Mouse (Mus musculus) kidney, postnatal 10 days (tissue): ENCODE measurements at regions not wholly inside any gene's neighbourhood (a gene's known extent, or its start where the extent isn't known, plus 50 kb on each side); places are given as distances from the start of the nearest gene placed in this dataset.
A peak's percentile ranks its signal among the peaks of the same experiment; 100 is the strongest.

ENCODE experiments used
- DNase-seq: peaks from one replicate; pipeline ENCODE4 v3.0.0; 2021; ENCODE audit warnings: mixed read lengths

DNA sequence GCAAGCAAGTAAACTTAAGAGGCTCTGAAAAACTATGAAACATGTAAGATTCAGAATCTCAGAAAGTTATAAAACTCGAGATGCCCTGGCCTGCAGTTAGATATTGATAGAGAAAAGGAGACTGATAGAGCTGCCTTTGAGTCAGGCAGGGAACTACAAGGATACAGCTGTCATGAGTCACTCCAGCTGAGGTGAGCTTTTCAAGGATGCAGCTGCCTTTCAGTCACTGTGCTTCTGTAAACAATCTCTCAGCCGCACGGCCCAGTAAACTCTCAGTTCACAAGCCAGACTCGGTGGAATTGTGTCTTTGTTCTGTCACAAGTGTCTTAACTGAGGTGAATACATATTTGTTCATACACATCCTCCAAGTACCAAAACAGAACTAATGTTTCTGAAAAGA lies 334.9 kb upstream of the Rsrc1 start:
- no peak for DNase-seq

DNA sequence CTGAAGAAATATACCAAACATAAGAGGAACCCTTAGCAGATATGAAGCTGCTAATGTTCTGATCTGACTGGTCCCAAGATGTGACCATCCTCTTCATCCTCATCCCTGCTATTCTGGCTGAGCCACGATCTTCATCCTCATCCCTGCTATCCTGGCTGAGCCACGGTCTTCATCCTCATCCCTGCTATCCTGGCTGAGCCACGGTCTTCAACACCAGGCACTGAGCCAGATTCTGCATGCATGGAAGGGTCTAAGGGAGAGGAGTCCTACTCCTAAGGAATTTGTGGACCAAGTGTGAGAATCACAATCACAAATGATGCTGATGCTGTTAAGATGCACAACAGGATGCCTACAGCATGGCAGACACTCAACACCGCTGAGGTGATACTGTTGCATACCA lies 331.9 kb upstream of the Rsrc1 start:
- no peak for DNase-seq

DNA sequence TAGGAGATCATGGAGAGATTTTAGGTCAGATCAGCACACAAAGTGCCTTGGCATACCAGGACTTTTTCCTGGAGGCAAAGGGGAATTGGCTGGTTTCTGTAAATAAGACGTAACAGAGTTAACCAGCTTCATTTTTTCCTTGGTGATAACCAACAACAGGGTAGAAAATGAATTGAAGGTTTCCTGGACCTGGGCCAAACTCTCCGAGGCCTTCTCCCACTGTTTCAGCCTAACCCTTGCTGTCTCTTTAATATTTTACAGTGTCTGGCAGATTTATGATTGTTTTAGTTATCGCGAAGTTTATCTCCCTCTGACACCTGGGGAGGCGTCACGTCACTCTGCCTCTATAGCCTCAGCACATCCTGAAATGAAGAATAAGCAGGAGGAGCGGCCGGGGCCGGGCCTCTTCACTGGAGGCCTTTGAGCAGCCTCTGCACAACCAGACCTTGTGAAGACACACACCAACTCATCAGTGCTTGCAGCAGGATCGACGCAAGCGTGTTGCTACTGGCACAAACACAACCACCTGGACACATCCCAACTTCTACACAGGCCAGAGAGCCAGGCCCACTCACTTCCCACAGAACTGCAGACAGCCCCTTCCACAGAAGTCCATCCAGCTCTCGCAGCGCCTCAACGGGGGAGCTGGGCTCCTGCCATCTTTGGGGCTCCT lies 331.0 kb upstream of the Rsrc1 start:
- DNase-seq: peak; percentile 8

DNA sequence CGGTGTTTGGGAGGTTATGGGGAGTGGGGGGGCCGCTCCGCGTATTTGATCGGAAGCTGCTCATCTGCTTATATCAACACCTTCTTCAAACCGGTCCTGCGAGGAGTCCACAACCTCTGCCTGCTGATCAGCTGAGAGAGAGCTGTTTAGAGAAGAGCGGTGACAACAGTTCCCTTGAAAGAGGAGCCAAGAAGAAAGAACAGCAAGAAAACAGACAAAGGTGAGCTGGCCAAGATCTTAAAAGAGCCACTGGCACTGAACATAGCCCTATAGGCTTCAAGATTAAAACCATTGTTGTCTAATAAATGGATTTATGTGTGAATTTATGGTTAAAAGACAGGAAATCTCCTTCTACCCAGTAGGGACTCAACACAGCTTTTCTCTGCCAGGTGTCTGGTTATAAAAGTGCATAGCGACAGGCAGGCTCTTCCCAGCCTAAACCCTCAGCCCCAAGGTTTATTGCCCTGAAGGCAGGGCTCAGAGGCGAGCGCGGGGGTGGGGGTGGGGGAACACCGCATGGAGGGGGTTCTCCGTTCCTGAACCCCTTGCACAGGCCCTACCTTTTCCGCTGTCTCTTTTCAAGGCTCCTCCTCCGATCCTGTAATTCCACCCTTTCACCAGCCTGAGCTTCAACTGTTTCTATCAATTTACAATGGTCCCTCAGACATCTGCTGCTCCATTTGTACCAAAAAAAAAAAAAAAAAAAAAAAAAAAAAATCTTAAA lies 330.3 kb upstream of the Rsrc1 start:
- no peak for DNase-seq

DNA sequence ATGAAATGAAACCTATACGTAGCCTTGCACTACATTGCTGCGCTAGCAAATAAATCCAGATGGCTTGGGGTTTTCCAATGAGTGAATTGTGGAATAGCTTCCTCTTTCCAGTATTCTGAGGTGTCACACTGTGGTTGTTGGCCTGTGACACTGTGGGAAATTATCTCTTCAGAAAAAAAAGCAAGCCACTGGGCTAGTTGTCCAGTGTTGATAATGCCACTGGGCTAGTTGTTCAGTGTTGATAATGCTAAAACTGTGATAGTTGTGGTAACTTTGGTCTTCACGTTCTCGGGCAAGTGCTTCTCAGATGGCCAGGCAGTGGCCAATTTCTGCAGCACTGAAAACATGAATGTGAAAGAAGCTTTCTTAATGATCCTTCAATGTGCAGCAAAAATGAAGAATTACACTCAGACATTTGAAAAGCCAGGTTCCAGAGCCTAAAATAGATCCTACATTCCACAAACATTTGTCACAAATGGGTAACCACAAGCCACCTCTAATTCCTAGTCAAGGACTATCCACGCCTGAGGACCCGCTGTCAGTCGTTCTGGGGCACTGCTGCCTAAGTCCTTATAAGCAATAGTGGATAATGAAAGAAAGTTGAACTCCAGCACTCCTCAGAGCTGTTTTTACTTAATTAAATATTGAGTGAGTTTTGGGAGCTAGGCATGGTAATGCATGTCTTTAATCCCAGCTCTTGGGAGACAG lies 328.9 kb upstream of the Rsrc1 start:
- no peak for DNase-seq

DNA sequence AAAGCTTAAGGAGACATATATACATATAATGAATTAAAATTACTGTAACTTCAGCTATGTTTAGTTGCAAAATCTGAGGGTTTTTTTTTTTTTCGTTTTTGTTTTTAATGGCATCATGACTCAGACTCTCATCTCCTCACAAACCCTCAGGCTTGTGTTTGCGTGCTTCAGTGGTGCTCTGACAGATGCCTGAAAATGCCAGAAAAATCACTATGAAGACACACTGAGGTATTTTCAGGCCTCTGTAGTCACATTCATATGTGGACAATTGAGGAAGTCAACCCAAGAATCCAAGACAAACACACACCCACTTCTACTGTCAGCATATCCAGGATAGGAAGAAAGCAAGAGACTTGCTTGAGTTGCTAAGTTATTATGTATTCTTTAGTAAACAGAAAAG lies 327.2 kb upstream of the Rsrc1 start:
- DNase-seq: no peak

DNA sequence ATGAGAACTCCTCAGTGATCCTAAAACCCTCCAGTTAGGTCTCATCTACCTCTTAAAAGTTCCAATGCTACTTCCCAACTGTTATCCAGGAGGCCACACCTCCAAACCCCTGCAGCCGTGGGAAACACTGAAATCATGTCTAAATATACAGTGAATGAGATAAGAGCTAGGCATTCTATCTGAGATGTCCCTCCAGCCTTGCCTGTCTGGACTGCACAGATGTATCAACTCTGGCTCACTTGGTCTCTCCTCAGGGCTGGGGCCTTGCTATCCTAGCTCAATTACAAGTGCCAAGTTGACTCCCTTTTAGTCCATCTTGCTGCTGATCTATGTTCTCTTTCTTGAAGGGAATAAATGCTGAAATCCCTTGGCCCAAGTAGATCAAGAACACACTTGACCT lies 326.3 kb upstream of the Rsrc1 start:
- no peak for DNase-seq

DNA sequence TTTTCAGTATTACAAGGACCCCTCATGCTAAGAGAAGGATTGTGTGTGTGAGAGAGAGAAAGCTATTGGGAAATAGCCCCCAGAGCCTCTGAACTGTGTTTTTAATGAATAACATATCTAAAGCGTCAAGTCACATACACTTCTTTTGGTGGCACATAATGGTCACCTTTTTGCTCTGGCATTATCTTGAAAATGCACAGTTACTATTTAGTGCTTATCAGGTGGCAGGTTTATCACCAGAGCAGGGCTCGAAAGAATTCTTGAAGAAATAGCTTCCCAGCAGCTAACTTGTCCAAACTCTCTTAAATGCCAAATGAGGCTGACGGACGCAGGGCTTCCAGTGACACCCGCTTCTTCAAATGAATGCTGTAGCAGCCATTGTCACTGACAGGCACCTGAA lies 324.7 kb upstream of the Rsrc1 start:
- no peak for DNase-seq

DNA sequence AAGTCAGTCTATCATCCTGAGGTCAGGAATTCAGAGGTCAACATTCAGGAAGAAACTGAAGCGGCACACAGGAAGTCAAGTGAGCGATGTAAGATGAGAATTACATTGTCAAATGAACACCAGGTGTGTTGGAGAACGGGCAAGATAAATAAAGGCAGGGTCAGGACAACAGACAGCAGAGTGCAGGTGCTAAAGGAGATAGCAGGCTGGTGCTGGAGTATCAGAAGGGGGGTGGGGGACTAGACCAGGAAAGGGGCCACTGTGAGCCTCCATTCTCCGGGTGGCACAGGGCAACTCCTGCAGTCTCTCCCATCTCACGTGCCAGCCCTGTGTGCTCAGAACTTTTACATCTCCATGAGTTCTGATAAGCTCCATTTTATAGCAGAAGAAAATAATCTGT lies 320.6 kb upstream of the Rsrc1 start:
- DNase-seq: no peak

DNA sequence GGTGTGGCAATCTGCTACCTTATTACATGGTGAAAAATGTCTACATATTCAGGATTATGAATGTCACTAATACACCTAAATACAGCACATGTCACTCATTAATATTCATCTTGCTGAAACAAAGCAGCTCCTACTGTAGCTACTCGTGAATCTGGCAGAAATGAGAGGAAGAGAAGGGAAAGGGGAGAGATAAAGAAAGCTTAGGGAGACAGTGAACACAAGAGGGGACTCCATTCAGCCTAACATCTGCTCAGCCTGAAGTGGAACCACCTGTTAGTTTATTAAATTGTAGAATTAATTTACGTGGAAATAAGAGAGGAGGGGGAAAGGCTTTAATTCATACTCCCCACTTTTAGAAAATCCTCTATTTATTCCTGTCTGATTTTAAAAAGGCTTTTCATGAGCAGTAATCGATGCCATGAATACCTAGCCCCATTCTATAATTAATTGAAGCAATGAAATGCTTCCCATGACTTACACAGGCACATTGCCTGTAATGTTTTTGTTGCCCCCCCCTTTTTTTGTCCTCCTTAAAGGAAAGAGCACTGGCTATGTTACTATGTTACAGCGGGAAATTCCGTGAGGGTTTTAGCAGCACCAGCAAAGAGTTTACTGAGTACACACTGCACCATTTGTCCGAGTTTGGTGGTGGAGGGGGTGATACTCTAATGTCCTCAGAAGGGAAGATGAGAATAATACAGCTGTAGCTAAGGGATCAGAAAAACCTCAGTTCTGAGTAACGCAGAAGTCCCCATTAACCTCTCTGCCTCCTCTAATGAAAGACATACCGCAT lies 319.2 kb upstream of the Rsrc1 start:
- no peak for DNase-seq

DNA sequence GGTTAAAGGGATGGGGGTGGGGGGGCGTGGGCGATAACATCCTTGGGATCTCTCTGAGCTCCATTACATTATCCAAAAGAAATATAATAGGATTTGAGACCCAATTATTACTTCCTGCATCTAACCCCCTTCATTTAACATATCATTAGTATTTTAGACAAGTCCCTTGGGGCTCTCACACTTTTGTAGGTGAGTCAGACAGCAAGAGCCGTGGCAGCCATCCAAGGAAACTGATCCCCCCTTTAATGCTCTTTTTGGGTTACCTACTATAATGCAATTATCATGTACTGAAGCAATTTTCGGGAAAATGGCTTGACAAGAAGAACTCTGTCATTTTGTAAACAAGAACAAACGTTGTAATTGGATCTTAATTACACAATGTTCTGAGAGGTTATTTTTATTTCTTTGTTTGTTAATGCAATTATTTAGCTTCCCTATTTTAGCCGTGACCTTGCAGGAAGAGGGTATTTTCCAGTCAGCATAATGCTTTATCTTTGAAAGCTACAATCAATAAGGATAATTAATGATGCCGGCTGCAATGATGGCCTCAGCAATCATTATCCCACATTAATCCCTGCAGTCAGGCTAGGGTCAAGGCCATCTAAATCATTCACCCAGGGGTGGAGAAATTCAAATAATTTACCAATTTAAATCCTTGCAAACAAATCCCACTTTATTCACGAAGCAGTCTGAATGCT lies 297.5 kb upstream of the Rsrc1 start:
- no peak for DNase-seq

DNA sequence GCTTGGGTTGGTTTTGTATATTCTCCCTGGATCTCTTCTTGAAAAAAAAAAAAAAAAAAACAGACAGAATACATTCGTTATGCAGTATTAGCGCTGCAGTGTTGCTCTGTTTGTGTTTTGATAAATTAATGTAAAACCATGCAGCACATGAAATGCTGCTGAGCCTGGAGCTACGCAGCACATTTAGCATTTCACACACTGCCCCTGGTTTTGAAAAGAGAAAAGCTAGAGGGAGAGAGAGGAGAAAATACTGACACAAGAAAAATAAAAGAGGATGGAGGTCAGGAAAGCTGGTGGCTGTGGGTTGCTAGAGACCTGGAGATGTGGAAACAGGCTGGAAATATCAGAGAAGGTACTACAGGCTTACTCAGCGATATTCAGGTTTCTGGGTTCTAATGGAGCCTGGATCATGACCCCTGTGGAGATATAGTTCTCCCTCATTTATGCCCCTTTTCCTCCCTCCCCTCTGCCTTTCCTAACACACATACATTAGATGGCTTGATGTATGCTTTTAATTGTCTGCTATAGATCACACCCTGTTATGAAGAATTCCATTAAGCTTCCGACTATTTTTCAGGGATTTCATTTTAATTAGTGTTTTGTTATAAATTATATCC lies 296.8 kb upstream of the Rsrc1 start:
- DNase-seq: no peak

DNA sequence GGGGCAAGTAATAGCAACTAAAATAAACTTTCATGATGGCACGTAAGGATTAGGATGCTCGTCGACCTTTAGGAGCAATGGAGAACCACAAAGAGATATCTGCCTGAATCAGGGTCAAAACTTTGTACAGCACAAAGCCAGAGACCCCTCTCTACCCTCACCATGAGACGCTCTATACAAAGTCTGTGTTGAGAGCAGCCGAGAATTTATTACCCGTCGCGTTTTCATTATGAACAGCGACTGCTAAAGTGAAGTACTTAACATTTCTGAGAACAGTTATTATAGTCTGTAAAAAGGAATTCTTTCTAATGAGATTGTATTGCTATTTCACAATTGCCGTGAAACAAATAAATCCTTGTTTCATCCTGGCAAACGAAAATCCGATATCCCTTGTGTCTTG lies 296.1 kb upstream of the Rsrc1 start:
- no peak for DNase-seq

DNA sequence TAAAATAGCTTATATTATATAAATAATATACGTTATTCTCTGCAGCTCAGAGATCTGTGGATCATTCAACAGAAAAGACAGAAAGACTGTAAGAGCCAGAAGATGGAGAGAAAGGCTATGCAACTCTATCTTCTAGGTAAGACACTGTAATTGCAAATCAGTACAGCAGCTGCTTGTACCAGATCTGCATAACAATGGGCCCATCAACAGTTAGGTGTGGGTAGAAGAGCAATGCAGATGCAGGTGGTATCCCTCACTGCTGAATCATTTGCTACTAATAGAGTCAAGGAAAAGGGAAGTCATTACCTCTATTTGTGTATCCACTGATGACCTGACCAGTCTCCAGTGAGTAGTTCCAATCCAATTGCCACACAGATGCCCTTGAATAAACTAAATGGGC lies 294.1 kb upstream of the Rsrc1 start:
- no peak for DNase-seq

DNA sequence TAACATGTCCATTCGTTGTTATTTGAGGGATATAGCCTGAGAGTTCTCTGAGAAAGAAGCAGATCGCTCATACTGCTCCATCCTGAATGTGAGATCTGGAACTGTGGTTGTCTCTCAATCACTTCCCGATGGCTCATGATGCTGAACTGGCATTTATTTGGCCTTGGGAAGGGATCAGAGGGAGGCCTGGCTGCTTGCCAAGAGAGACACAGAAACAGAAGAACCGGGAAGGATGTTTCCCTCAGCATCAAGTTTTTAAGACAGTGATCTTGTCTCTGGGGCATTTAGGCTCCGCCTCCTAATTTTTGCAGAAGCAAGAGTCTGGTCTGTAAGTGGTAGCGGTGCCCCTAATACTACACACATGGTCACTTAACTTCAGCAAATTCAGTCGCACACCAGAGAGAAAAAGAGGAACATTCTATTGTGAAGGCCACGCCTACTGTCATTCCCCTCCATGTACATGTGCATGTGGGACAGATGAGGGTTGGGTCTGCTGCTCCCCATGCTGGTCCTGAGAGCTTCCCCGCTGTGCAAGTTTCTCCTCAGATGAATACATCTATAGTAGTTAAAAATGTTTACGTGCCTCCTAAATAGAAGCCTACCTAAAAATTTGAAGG lies 290.2 kb upstream of the Rsrc1 start:
- peak; percentile 13 for DNase-seq

DNA sequence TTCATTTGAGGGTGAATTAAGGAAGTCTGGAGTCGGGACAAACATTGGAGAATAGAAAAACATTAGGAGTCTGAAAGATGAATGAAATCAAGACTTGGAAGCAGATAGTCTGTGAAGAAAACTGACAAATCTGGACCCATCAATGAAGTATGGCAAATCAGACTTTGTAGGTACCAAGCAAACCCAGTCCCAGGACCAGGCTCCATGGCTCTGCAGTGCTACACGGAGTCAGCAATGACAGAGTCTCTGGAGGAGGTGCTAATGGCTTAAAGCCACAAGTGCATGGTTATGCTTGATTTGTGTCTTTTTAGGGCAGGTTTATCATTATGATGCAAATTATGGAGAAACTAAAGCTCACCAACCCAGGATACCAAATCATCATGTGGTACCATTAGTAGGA lies 286.1 kb upstream of the Rsrc1 start:
- DNase-seq: no peak

DNA sequence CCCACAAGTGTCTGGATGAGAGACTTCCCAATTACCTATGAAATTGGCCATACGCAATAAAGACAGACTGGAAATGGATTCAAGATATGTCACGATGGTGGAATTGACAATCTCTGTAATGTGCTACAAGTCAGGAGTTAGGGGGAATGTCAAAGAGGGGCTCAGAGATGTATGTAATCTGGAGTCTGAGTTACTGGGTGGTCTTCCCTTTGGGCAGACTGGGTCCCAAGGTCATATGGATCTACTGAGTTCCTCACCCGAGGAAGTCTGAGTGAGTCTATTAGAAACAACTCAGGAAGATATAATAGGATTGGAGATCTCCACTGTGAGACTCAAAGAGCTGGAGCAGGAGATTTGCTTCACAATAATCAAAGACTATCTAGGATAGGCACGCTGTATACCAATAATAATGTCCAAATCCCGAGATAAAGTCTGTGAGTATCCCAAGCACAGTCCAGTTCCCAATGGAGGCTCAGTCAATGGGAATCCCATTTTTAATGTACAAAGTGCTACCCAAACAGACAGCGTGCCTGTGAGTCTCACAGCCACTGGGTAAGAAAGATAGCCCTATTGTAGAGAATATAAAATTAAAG lies 285.4 kb upstream of the Rsrc1 start:
- DNase-seq: no peak

DNA sequence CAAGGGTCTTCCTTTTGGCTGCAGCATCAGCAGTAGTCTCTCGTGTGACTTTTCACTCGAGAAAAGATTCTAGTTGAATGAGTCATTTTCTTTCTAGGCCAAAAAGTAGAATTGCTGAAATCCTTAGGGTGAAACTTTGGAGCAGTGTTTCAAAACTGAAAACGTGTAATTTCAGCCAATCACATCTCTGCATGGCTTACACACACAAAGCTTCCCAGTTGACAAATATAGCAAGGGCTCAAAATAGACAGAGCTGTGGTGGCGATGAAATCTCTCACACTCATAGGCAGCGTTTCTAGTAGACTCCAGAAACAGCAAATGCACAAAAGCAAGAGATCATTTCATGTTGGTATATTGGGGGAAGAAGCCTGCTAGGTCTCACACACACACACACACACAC lies 283.1 kb upstream of the Rsrc1 start:
- no peak for DNase-seq

DNA sequence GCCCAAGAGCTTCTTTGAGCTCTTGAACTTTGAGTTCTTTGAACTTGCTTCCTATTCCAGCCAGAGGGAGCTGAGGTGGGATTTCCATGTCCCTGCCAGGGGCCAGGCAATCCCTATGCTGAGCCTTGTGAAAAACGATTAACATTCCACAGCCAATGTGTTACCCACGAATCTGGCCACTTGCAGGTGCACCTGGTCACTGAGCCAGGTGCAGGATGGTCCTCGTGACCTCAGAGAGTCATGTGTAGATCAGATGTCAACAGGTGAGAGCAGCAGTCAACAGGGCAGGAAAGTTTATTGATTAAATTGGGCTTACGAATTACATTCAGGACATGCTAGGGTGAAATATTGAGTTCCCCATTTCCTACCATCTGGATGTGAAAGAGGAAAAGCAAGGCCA lies 275.4 kb upstream of the Rsrc1 start:
- DNase-seq: no peak

DNA sequence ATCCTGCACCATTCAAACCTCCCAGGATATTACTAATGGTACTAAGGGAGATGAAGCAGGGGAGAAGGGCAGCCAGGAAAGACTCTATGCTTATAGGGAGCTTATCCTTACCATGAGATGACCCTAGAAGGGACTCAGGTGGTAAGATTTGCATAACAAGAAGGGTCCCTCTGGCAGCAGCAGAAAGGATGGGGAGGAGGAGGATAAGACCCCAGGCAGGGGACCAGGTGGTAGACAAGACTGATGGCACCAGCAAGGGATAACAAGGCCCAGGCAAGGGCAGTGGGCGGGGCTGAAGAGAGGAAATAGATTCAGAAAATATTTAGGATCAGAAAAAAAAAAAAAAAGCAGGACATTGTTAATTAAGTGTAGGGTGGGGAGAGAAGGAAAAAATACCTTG lies 245.7 kb upstream of the Rsrc1 start:
- no peak for DNase-seq
